9 mouse cellular contexts compared by ENCODE assay signal in genomic region chr10:23150401-23150800, GRCm38 (mm10).
DNase-seq lines count a peak whose midpoint lies in the region; ATAC-seq and TF ChIP-seq lines count a peak whose summit lies in the region.
"Had no signal": no experiment of that assay in that cellular context is flagged by ENCODE, and none has a peak within 500 bp of the region (broad histone marks: within the 10 kb centered on the region; RNA-seq: fewer than 3 reads in every experiment).

No protein-coding gene starts in this region.

- no peaks in the 10 kb centered on the region for H3K4me1 ChIP-seq in bone marrow, adult 2 months (ENCODE audit: control insufficient read depth, insufficient read depth, low read length)
- no peaks in the 10 kb centered on the region for H3K4me1 ChIP-seq in midbrain, postnatal 0 days (ENCODE audit: insufficient read depth, low read length)
- H3K4me1 ChIP-seq: liver, embryonic 15.5 days had no signal

- no peak overlapping the region for H3K4me3 ChIP-seq in left cerebral cortex, adult 2 months
- no peak overlapping the region for H3K4me3 ChIP-seq in bone marrow, adult 2 months (replicated peaks; ENCODE audit: control insufficient read depth, low read depth, low read length)
- H3K4me3 ChIP-seq in midbrain, postnatal 0 days (ENCODE audit: low read depth, low read length), result no peak overlapping the region
- H3K4me3 ChIP-seq: liver, embryonic 15.5 days had no signal

- H3K4me2 ChIP-seq in midbrain, postnatal 0 days (ENCODE audit: low read depth, low read length, poor library complexity, severe bottlenecking), result no peak overlapping the region
- H3K4me2 ChIP-seq: liver, embryonic 15.5 days had no signal

- 87% methylated on average over 3 of the region's 3 CpGs for WGBS in bone marrow, adult 2 months
- 81% methylated on average over 3 of the region's 3 CpGs for WGBS in midbrain, postnatal 0 days

- H3K27me3 ChIP-seq in midbrain, postnatal 0 days (ENCODE audit: insufficient read depth, low read length), result no peaks in the 10 kb centered on the region
- H3K27me3 ChIP-seq: liver, embryonic 15.5 days had no signal

- no peaks in the 10 kb centered on the region for H3K36me3 ChIP-seq in midbrain, postnatal 0 days (ENCODE audit: insufficient read depth, low read length)
- H3K36me3 ChIP-seq: liver, embryonic 15.5 days had no signal

- H3K9me3 ChIP-seq in midbrain, postnatal 0 days (ENCODE audit: low read length), result no peaks in the 10 kb centered on the region
- H3K9me3 ChIP-seq: liver, embryonic 15.5 days had no signal

- ATAC-seq in CD4-positive, CD25-positive, alpha-beta regulatory T cell, adult 4 months, result no peak
- ATAC-seq in midbrain, postnatal 0 days (ENCODE audit: low FRiP score), result no peak

- no peak overlapping the region for H3K27ac ChIP-seq in left cerebral cortex, adult 2 months
- no peak overlapping the region for H3K27ac ChIP-seq in bone marrow, adult 2 months (ENCODE audit: control insufficient read depth, insufficient read depth, low read depth, low read length, poor library complexity)
- H3K27ac ChIP-seq in midbrain, postnatal 0 days (ENCODE audit: low read depth, low read length), result no peak overlapping the region
- H3K27ac ChIP-seq: liver, embryonic 15.5 days had no signal

- no peak for TF ChIP-seq POLR2A in bone marrow, adult 2 months (IDR thresholded peaks at IDR 0.05; ENCODE audit: borderline replicate concordance, control insufficient read depth, low read depth, low read length)

- TF ChIP-seq CTCF in left cerebral cortex, adult 2 months (IDR thresholded peaks at IDR 0.05), result peak; percentile 42
- peak; percentile 43; the same call in 1 of the 2 replicates for TF ChIP-seq CTCF in bone marrow, adult 2 months (IDR thresholded peaks at IDR 0.05; ENCODE audit: control insufficient read depth, insufficient read depth, low read length)
- TF ChIP-seq CTCF in midbrain, postnatal 0 days (IDR thresholded peaks at IDR 0.05), result peak; percentile 63

- intact Hi-C loops in left cerebral cortex, adult 2 months (cut with DNase I), result no loop called here
- intact Hi-C loops in left cerebral cortex, postnatal 25 days (cut with DNase I), result no loop called here

- peak; percentile 20 for DNase-seq in CD4-positive, CD25-positive, alpha-beta regulatory T cell, adult 2 months (ENCODE audit: low read depth, low spot score)
- no peak for DNase-seq in left cerebral cortex, adult 2 months (ENCODE audit: extremely low spot score in 1 of 2, low spot score in 2 of 2)
- DNase-seq in left cerebral cortex, postnatal 25 days (ENCODE audit: low spot score in 2 of 2), result no peak
- peak; percentile 32 for DNase-seq in midbrain, postnatal 0 days (ENCODE audit: low spot score)
- no peak for DNase-seq in urinary bladder, adult 2 months (ENCODE audit: low spot score)
- no peak for DNase-seq in left cerebral cortex, adult 11 months (ENCODE audit: low spot score)

- H3K9ac ChIP-seq in midbrain, postnatal 0 days (replicated peaks; ENCODE audit: low read length, poor library complexity, severe bottlenecking), result no peak overlapping the region
- H3K9ac ChIP-seq: liver, embryonic 15.5 days had no signal

Comparison
In these comparisons a context has a peak if more than half of its experiments do, and no peak if none do; other contexts are left out.
1. DNase-seq: peak in CD4-positive, CD25-positive, alpha-beta regulatory T cell, adult 2 months (single experiment) and midbrain, postnatal 0 days (single experiment); none in left cerebral cortex, adult 2 months (0 of 2), left cerebral cortex, postnatal 25 days (0 of 2), urinary bladder, adult 2 months (single experiment) and left cerebral cortex, adult 11 months (single experiment).
2. Peak in every context shown above with its lines, with median percentiles within 50 percentile points of each other: CTCF ChIP-seq.